ENCODE assay signal across 7 mouse cellular contexts in the genomic region with DNA sequence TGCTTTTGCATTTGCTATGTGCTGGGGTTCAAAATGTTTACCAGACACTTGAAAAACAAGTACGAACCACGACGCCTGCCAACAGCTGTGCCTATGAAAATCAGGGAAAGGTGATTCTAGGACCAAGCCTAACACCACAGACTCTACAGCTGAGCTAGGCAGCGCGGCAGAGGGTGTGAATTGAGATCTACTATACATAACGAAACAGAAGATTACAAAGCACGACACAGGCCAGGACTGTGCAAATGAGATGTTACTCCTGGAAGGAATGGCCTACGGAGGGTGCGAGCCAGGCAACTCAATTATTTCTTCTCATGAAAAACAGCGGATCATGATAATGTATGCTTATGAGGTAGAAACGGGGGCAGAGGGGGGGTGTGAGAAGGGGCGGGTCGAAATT. TPM values are rescaled to one million over a fixed set of nuclear protein-coding genes. Genes with fewer than 3 reads are reported as not detected.
DNase-seq lines count a peak whose midpoint lies in the region; ATAC-seq lines count a peak whose summit lies in the region.

No protein-coding gene starts in this region.

- peaks cover 21% of the 10 kb centered on the region for H3K4me1 ChIP-seq in neural tube, embryonic 11.5 days (ENCODE audit: control insufficient read depth, insufficient read depth, low read length)
- peaks cover 17% of the 10 kb centered on the region for H3K4me1 ChIP-seq in embryonic facial prominence, embryonic 14.5 days (ENCODE audit: control insufficient read depth, insufficient read depth, low read length)
- peaks cover 37% of the 10 kb centered on the region for H3K4me1 ChIP-seq in kidney, embryonic 14.5 days (ENCODE audit: control insufficient read depth, insufficient read depth, low read length)
- peaks cover 47% of the 10 kb centered on the region for H3K4me1 ChIP-seq in midbrain, embryonic 13.5 days (replicated peaks)

- ATAC-seq in neural tube, embryonic 11.5 days (ENCODE audit: insufficient read depth, low FRiP score, low TSS enrichment), result no peak
- ATAC-seq in embryonic facial prominence, embryonic 14.5 days (ENCODE audit: low read depth), result no peak
- no peak for ATAC-seq in kidney, embryonic 14.5 days (ENCODE audit: low FRiP score, low TSS enrichment)
- ATAC-seq in midbrain, embryonic 13.5 days, result no peak

- no peak for DNase-seq in neural tube, embryonic 11.5 days (ENCODE audit: low spot score)
- no peak for DNase-seq in neural tube, embryonic 10.5 days (ENCODE audit: extremely low spot score, low spot score)
- DNase-seq in embryonic facial prominence, embryonic 14.5 days (ENCODE audit: low spot score), result no peak
- no peak for DNase-seq in thymus, adult 18-20 months
- DNase-seq in gastrocnemius, postnatal 4 days (ENCODE audit: low spot score in 2 of 2), result no peak

- no peak overlapping the region for H3K27ac ChIP-seq in neural tube, embryonic 11.5 days (ENCODE audit: low read depth, low read length)
- H3K27ac ChIP-seq in embryonic facial prominence, embryonic 14.5 days (replicated peaks; ENCODE audit: low read depth, low read length), result no peak overlapping the region; the same call in 1 of the 2 replicates
- no peak overlapping the region for H3K27ac ChIP-seq in kidney, embryonic 14.5 days (ENCODE audit: low read depth, low read length)
- H3K27ac ChIP-seq in midbrain, embryonic 13.5 days, result no peak overlapping the region; the same call in 1 of the 2 replicates

- WGBS in neural tube, embryonic 11.5 days, result 50% methylated on average over 13 of the region's 13 CpGs
- WGBS in embryonic facial prominence, embryonic 14.5 days, result 40% methylated on average over 13 of the region's 13 CpGs
- 35% methylated on average over 13 of the region's 13 CpGs for WGBS in kidney, embryonic 14.5 days
- 34% methylated on average over 13 of the region's 13 CpGs for WGBS in midbrain, embryonic 13.5 days

- H3K27me3 ChIP-seq in neural tube, embryonic 11.5 days (ENCODE audit: control insufficient read depth, insufficient read depth, low read length), result no peaks in the 10 kb centered on the region
- no peaks in the 10 kb centered on the region for H3K27me3 ChIP-seq in embryonic facial prominence, embryonic 14.5 days (replicated peaks; ENCODE audit: control insufficient read depth, insufficient read depth, low read length)
- H3K27me3 ChIP-seq in kidney, embryonic 14.5 days (ENCODE audit: control insufficient read depth, insufficient read depth, low read length), result no peaks in the 10 kb centered on the region
- no peaks in the 10 kb centered on the region for H3K27me3 ChIP-seq in midbrain, embryonic 13.5 days

- no peaks in the 10 kb centered on the region for H3K9me3 ChIP-seq in neural tube, embryonic 11.5 days (ENCODE audit: control insufficient read depth, low read length)
- H3K9me3 ChIP-seq in embryonic facial prominence, embryonic 14.5 days (ENCODE audit: control insufficient read depth, low read length), result no peaks in the 10 kb centered on the region
- no peaks in the 10 kb centered on the region for H3K9me3 ChIP-seq in kidney, embryonic 14.5 days (ENCODE audit: control insufficient read depth, low read length)
- H3K9me3 ChIP-seq in midbrain, embryonic 13.5 days, result no peaks in the 10 kb centered on the region

- H3K4me2 ChIP-seq in neural tube, embryonic 11.5 days (ENCODE audit: low read depth), result peak overlapping the region; percentile 78
- H3K4me2 ChIP-seq in embryonic facial prominence, embryonic 14.5 days (ENCODE audit: low read depth, low read length), result peak overlapping the region; percentile 69
- peak overlapping the region; percentile 55 for H3K4me2 ChIP-seq in kidney, embryonic 14.5 days (replicated peaks; ENCODE audit: low read depth, low read length)
- peak overlapping the region; percentile 57 for H3K4me2 ChIP-seq in midbrain, embryonic 13.5 days (replicated peaks)

- H3K9ac ChIP-seq in neural tube, embryonic 11.5 days (ENCODE audit: low read length), result peak overlapping the region; percentile 23; the same call in 1 of the 2 replicates
- H3K9ac ChIP-seq in embryonic facial prominence, embryonic 14.5 days (ENCODE audit: low read depth, low read length), result peak overlapping the region; percentile 90
- H3K9ac ChIP-seq in kidney, embryonic 14.5 days (ENCODE audit: low read depth, low read length), result peak overlapping the region; percentile 73
- peak overlapping the region; percentile 87 for H3K9ac ChIP-seq in midbrain, embryonic 13.5 days (replicated peaks)

- H3K36me3 ChIP-seq in neural tube, embryonic 11.5 days (ENCODE audit: control insufficient read depth, insufficient read depth, low read length), result no peaks in the 10 kb centered on the region
- peaks cover 24% of the 10 kb centered on the region for H3K36me3 ChIP-seq in embryonic facial prominence, embryonic 14.5 days (ENCODE audit: control insufficient read depth, insufficient read depth, low read length)
- H3K36me3 ChIP-seq in kidney, embryonic 14.5 days (ENCODE audit: control insufficient read depth, insufficient read depth, low read length), result peaks cover 20% of the 10 kb centered on the region
- H3K36me3 ChIP-seq in midbrain, embryonic 13.5 days, result peaks cover 26% of the 10 kb centered on the region

- H3K4me3 ChIP-seq in neural tube, embryonic 11.5 days (ENCODE audit: low read depth, low read length), result peak overlapping the region; percentile 82
- H3K4me3 ChIP-seq in embryonic facial prominence, embryonic 14.5 days (ENCODE audit: low read depth, low read length), result peak overlapping the region; percentile 89
- peak overlapping the region; percentile 59 for H3K4me3 ChIP-seq in kidney, embryonic 14.5 days (ENCODE audit: low read length)
- peak overlapping the region; percentile 84 for H3K4me3 ChIP-seq in midbrain, embryonic 13.5 days (replicated peaks)

RNA-seq across cellular contexts. Expression of a gene that starts 1.1 kb away (rescaled TPM):
- polyA plus RNA-seq in neural tube, embryonic 11.5 days (2014; fragmentation: Nextera tagmentation; extraction: Ambion mirVana), result 131 and 132 TPM in 2 replicates
- 140 and 147 TPM in 2 replicates for polyA plus RNA-seq in embryonic facial prominence, embryonic 14.5 days (2014; fragmentation: Nextera tagmentation; extraction: Ambion mirVana)
- 123 and 134 TPM in 2 replicates for polyA plus RNA-seq in kidney, embryonic 14.5 days (2014; fragmentation: Nextera tagmentation; extraction: Ambion mirVana)
- polyA plus RNA-seq in midbrain, embryonic 13.5 days (2015; fragmentation: Nextera tagmentation; extraction: Ambion mirVana), result 143 and 146 TPM in 2 replicates
- total RNA-seq in gastrocnemius, postnatal 4 days (2021), result 10 to 100 TPM; 86.8 to 91.1 TPM

RNA-seq across cellular contexts. Expression of a gene that starts 13.5 kb away (rescaled TPM):
- not detected in 2 replicates for polyA plus RNA-seq in neural tube, embryonic 11.5 days (2014; fragmentation: Nextera tagmentation; extraction: Ambion mirVana)
- polyA plus RNA-seq in embryonic facial prominence, embryonic 14.5 days (2014; fragmentation: Nextera tagmentation; extraction: Ambion mirVana), result not detected in 2 replicates
- polyA plus RNA-seq in kidney, embryonic 14.5 days (2014; fragmentation: Nextera tagmentation; extraction: Ambion mirVana), result not detected in 2 replicates
- polyA plus RNA-seq in midbrain, embryonic 13.5 days (2015; fragmentation: Nextera tagmentation; extraction: Ambion mirVana), result not detected in 2 replicates
- not detected for total RNA-seq in gastrocnemius, postnatal 4 days (2021)

RNA-seq across cellular contexts. Expression of a gene that starts 22.0 kb away (rescaled TPM):
- polyA plus RNA-seq in neural tube, embryonic 11.5 days (2014; fragmentation: Nextera tagmentation; extraction: Ambion mirVana), result 0.09 TPM in 2 replicates
- not detected in 2 replicates for polyA plus RNA-seq in embryonic facial prominence, embryonic 14.5 days (2014; fragmentation: Nextera tagmentation; extraction: Ambion mirVana)
- not detected in 2 replicates for polyA plus RNA-seq in kidney, embryonic 14.5 days (2014; fragmentation: Nextera tagmentation; extraction: Ambion mirVana)
- 0.07 and 0.26 TPM in 2 replicates for polyA plus RNA-seq in midbrain, embryonic 13.5 days (2015; fragmentation: Nextera tagmentation; extraction: Ambion mirVana)
- total RNA-seq in gastrocnemius, postnatal 4 days (2021), result not detected

RNA-seq across cellular contexts. Expression of a gene that starts 37.0 kb away (rescaled TPM):
- polyA plus RNA-seq in neural tube, embryonic 11.5 days (2014; fragmentation: Nextera tagmentation; extraction: Ambion mirVana), result not detected in 2 replicates
- not detected in 2 replicates for polyA plus RNA-seq in embryonic facial prominence, embryonic 14.5 days (2014; fragmentation: Nextera tagmentation; extraction: Ambion mirVana)
- not detected in 2 replicates for polyA plus RNA-seq in kidney, embryonic 14.5 days (2014; fragmentation: Nextera tagmentation; extraction: Ambion mirVana)
- polyA plus RNA-seq in midbrain, embryonic 13.5 days (2015; fragmentation: Nextera tagmentation; extraction: Ambion mirVana), result not detected in 2 replicates
- not detected for total RNA-seq in gastrocnemius, postnatal 4 days (2021)

RNA-seq across cellular contexts. Expression of a gene that starts 54.4 kb away (rescaled TPM):
- 51.8 and 53.4 TPM in 2 replicates for polyA plus RNA-seq in neural tube, embryonic 11.5 days (2014; fragmentation: Nextera tagmentation; extraction: Ambion mirVana)
- 41.6 and 43.5 TPM in 2 replicates for polyA plus RNA-seq in embryonic facial prominence, embryonic 14.5 days (2014; fragmentation: Nextera tagmentation; extraction: Ambion mirVana)
- polyA plus RNA-seq in kidney, embryonic 14.5 days (2014; fragmentation: Nextera tagmentation; extraction: Ambion mirVana), result 23.6 and 43.9 TPM in 2 replicates
- polyA plus RNA-seq in midbrain, embryonic 13.5 days (2015; fragmentation: Nextera tagmentation; extraction: Ambion mirVana), result 58.7 and 59.6 TPM in 2 replicates
- total RNA-seq in gastrocnemius, postnatal 4 days (2021), result 10 to 100 TPM; 53.7 to 65.8 TPM

Comparison
In these comparisons a context has a peak if more than half of its experiments do, and no peak if none do; other contexts are left out.
1. H3K9ac ChIP-seq: peak in every context shown above with its lines; median percentile 90 in embryonic facial prominence, embryonic 14.5 days; 87 in midbrain, embryonic 13.5 days; 73 in kidney, embryonic 14.5 days; 23 in neural tube, embryonic 11.5 days.